Mouse (Mus musculus) stomach, embryonic 16.5 days (tissue): ENCODE data around the gene Cep135. TPM values are rescaled to one million over a fixed set of nuclear protein-coding genes. Genes with fewer than 3 reads are reported as not detected.

Experiments used
- ATAC-seq: fragments of 200-750 bp; cut with Nextera tagmentation; 2 replicates; pipeline ENCODE4 v1.8.0; 2017; ENCODE audit warnings: moderate number of reproducible peaks, moderate TSS enrichment; ENCODE audit not compliant: insufficient read depth, low FRiP score
- H3K27ac ChIP-seq: fragments of 300-500 bp; sonication (generic); 2 replicates; pipeline ENCODE4 v1.5.1; 2014; ENCODE audit warnings: low read length
- H3K27me3 ChIP-seq: fragments of 300-500 bp; sonication (generic); 2 replicates; pipeline ENCODE4 v1.6.1; 2014; ENCODE audit warnings: low read length, control low read depth, mixed read lengths; ENCODE audit not compliant: control insufficient read depth, insufficient read depth
- H3K36me3 ChIP-seq: fragments of 300-500 bp; sonication (generic); 2 replicates; pipeline ENCODE4 v1.6.1; 2014; ENCODE audit warnings: low read length; ENCODE audit not compliant: control insufficient read depth, insufficient read depth
- H3K4me1 ChIP-seq: fragments of 300-500 bp; sonication (generic); 2 replicates; pipeline ENCODE4 v1.6.1; 2014; ENCODE audit warnings: low read length, control low read depth, mixed read lengths; ENCODE audit not compliant: control insufficient read depth, insufficient read depth
- H3K4me2 ChIP-seq: fragments of 300-500 bp; sonication (generic); 2 replicates; pipeline ENCODE4 v1.6.1; 2014; ENCODE audit warnings: low read depth, low read length, mixed read lengths
- H3K4me3 ChIP-seq: fragments of 300-500 bp; sonication (generic); replicated peaks from 2 replicates; pipeline ENCODE4 v1.5.1; 2014; ENCODE audit warnings: mild to moderate bottlenecking, low read length
- H3K9ac ChIP-seq: fragments of 300-500 bp; sonication (generic); 2 replicates; pipeline ENCODE4 v1.6.1; 2014; ENCODE audit warnings: low read length
- H3K9me3 ChIP-seq: fragments of 300-500 bp; sonication (generic); replicated peaks from 2 replicates; pipeline ENCODE4 v1.6.1; 2016; ENCODE audit warnings: low read length, control low read depth; ENCODE audit not compliant: control insufficient read depth
- WGBS: fragments of 180-500 bp; shearing (Covaris S2); extraction: QIAGEN DNeasy Blood & Tissue Kit; methylation state at CpG from one replicate; pipeline ENCODE4 v1.1.7; 2014; 5-methylcytosine and 5-hydroxymethylcytosine counted together
- polyA plus RNA-seq: library from polyadenylated mRNA; unstranded; fragments of >200 nt; fragmentation: Nextera tagmentation; extraction: Ambion mirVana; gene quantifications from 2 replicates; pipeline ENCODE4 v1.2.1, GENCODE M21; 2015

Cep135 gene
- polyA plus RNA-seq: 5.1 and 5.3 TPM in 2 replicates

GRCm38 (mm10) chr5:76588551-76589283, at the start of gene Cep135:
Gene Cep135 (plus strand): TSS chr5:76588698.
- under 1% methylated on average over 91 of the region's 92 CpGs for WGBS
- H3K4me3 ChIP-seq: peak within 1 kb of the TSS; percentile 90
- ATAC-seq: peak; percentile 98

GRCm38 (mm10) chr5:76540181-76540580, 48.3 kb upstream of the Cep135 start:
- H3K4me3 ChIP-seq: no peak overlapping the region
- 67% methylated on average over 8 of the region's 8 CpGs for WGBS
- no peak overlapping the region for H3K27ac ChIP-seq
- no peak overlapping the region for H3K9ac ChIP-seq
- no peak for ATAC-seq
- no peak overlapping the region for H3K4me2 ChIP-seq
- H3K36me3 ChIP-seq: peaks cover 6% of the 10 kb centered on the region; the same call in 1 of the 2 replicates
- no peaks in the 10 kb centered on the region for H3K27me3 ChIP-seq
- H3K9me3 ChIP-seq: no peaks in the 10 kb centered on the region
- no peaks in the 10 kb centered on the region for H3K4me1 ChIP-seq

More at GRCm38 (mm10) chr5:76588551-76589283, at the start of gene Cep135:
- Histone ChIP-seq H3K27ac (peak within 1 kb of the TSS; percentile 90), H3K9me3 (no peaks in the 10 kb centered on the region), H3K4me1 (peaks cover 4% of the 10 kb centered on the region; the same call in 1 of the 2 replicates), H3K4me2 (peak within 1 kb of the TSS; percentile 81), H3K9ac (peak within 1 kb of the TSS; percentile 95), H3K36me3 (0 out of 2 replicates have a peak, but pooled peaks cover 2% of the 10 kb centered on the region), H3K27me3 (no peaks in the 10 kb centered on the region)

GRCm38 (mm10) chr5:76540842-76541241, 47.7 kb upstream of the Cep135 start:
- H3K36me3 ChIP-seq: peaks cover 6% of the 10 kb centered on the region; the same call in 1 of the 2 replicates
- H3K9me3 ChIP-seq: no peaks in the 10 kb centered on the region
- H3K27me3 ChIP-seq: no peaks in the 10 kb centered on the region
- H3K4me2 ChIP-seq: no peak overlapping the region
- no peak for ATAC-seq
- no peak overlapping the region for H3K9ac ChIP-seq
- no peak overlapping the region for H3K4me3 ChIP-seq
- no peak overlapping the region for H3K27ac ChIP-seq
- H3K4me1 ChIP-seq: no peaks in the 10 kb centered on the region

GRCm38 (mm10) chr5:76543200-76543599, 45.3 kb upstream of the Cep135 start:
- H3K4me2 ChIP-seq: no peak overlapping the region
- no peaks in the 10 kb centered on the region for H3K9me3 ChIP-seq
- peaks cover 6% of the 10 kb centered on the region; the same call in 1 of the 2 replicates for H3K36me3 ChIP-seq
- no peak overlapping the region for H3K9ac ChIP-seq
- H3K4me1 ChIP-seq: no peaks in the 10 kb centered on the region
- no peak for ATAC-seq
- 94% methylated on average over 8 of the region's 8 CpGs for WGBS
- H3K27me3 ChIP-seq: no peaks in the 10 kb centered on the region
- no peak overlapping the region for H3K4me3 ChIP-seq
- H3K27ac ChIP-seq: no peak overlapping the region

- Histone ChIP-seq H3K4me3 (no peak overlapping the region), H3K36me3 (no peaks in the 10 kb centered on the region), H3K27ac (no peak overlapping the region), H3K4me2 (no peak overlapping the region), H3K27me3 (no peaks in the 10 kb centered on the region), H3K4me1 (no peaks in the 10 kb centered on the region), H3K9ac (no peak overlapping the region), H3K9me3 (no peaks in the 10 kb centered on the region)
- no peak for ATAC-seq
- 84% methylated on average over 8 of the region's 8 CpGs for WGBS
Observed at GRCm38 (mm10) chr5:76550426-76550825, 38.1 kb upstream of the Cep135 start.

GRCm38 (mm10) chr5:76565321-76565720, 23.2 kb upstream of the Cep135 start:
- 35% methylated on average over 3 of the region's 3 CpGs for WGBS
- ATAC-seq: no peak
- Histone ChIP-seq H3K27me3 (no peaks in the 10 kb centered on the region), H3K4me2 (no peak overlapping the region), H3K27ac (no peak overlapping the region), H3K9me3 (no peaks in the 10 kb centered on the region), H3K9ac (no peak overlapping the region), H3K4me3 (no peak overlapping the region), H3K36me3 (peaks cover 10% of the 10 kb centered on the region), H3K4me1 (no peaks in the 10 kb centered on the region)

GRCm38 (mm10) chr5:76574251-76574650, 14.2 kb upstream of the Cep135 start:
- H3K4me2 ChIP-seq: no peak overlapping the region
- 68% methylated on average over 7 of the region's 7 CpGs for WGBS
- no peak for ATAC-seq

GRCm38 (mm10) chr5:76577026-76577425, 11.5 kb upstream of the Cep135 start:
- Histone ChIP-seq H3K27ac (no peak overlapping the region), H3K9me3 (no peaks in the 10 kb centered on the region), H3K36me3 (no peaks in the 10 kb centered on the region), H3K27me3 (no peaks in the 10 kb centered on the region), H3K4me1 (no peaks in the 10 kb centered on the region), H3K4me3 (no peak overlapping the region), H3K9ac (no peak overlapping the region), H3K4me2 (no peak overlapping the region)
- no peak for ATAC-seq
- WGBS: 77% methylated on average over 3 of the region's 3 CpGs

More at GRCm38 (mm10) chr5:76574251-76574650, 14.2 kb upstream of the Cep135 start:
- Histone ChIP-seq H3K27ac (no peak overlapping the region), H3K9ac (no peak overlapping the region), H3K27me3 (no peaks in the 10 kb centered on the region), H3K4me3 (no peak overlapping the region), H3K9me3 (no peaks in the 10 kb centered on the region), H3K36me3 (peaks cover 3% of the 10 kb centered on the region; the same call in 1 of the 2 replicates), H3K4me1 (no peaks in the 10 kb centered on the region)

GRCm38 (mm10) chr5:76585378-76585777, 3.1 kb upstream of the Cep135 start:
- no peak overlapping the region for H3K9ac ChIP-seq
- 77% methylated on average over 2 of the region's 2 CpGs for WGBS
- no peak overlapping the region for H3K4me2 ChIP-seq
- ATAC-seq: no peak
- H3K27ac ChIP-seq: no peak overlapping the region
- H3K27me3 ChIP-seq: no peaks in the 10 kb centered on the region
- H3K36me3 ChIP-seq: no peaks in the 10 kb centered on the region
- no peak overlapping the region for H3K4me3 ChIP-seq
- no peaks in the 10 kb centered on the region for H3K9me3 ChIP-seq
- H3K4me1 ChIP-seq: peaks cover 4% of the 10 kb centered on the region; the same call in 1 of the 2 replicates
